ENCODE assay signal across 22 mouse cellular contexts in the genomic region with DNA sequence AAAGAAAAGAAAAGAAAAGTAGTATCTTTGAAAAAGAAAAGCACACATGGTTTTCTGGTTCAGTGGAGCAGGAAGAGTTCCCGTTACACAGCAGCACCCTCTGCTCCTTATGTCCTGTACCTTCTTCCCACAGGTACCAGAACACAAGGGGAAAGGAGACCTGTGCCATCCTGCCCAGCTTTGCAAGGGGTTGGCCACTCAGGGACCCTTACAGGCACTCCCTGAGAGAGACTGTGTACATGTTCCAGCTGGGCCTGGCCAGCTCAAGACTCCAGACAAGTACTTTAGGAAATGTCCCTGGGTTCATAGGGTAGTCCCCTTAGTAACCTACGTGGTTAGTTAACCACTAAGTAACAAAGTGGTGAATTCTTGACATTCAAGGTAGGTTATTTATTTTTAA.
DNase-seq lines count a peak whose midpoint lies in the region; ATAC-seq lines count a peak whose summit lies in the region.
"Had no signal": no experiment of that assay in that cellular context is flagged by ENCODE, and none has a peak within 500 bp of the region (broad histone marks: within the 10 kb centered on the region; RNA-seq: fewer than 3 reads in every experiment).

No protein-coding gene starts in this region.

- no peak overlapping the region for H3K27ac ChIP-seq in midbrain, embryonic 11.5 days (ENCODE audit: low read depth, low read length)
- no peak overlapping the region for H3K27ac ChIP-seq in midbrain, embryonic 16.5 days (ENCODE audit: low read length)

- no peak overlapping the region for H3K4me3 ChIP-seq in midbrain, embryonic 11.5 days (ENCODE audit: low read depth, low read length)
- H3K4me3 ChIP-seq in midbrain, embryonic 16.5 days (ENCODE audit: low read depth, low read length) = no peak overlapping the region

- no peak overlapping the region for H3K4me2 ChIP-seq in midbrain, embryonic 11.5 days
- no peak overlapping the region for H3K4me2 ChIP-seq in midbrain, embryonic 16.5 days (ENCODE audit: low read length)

- H3K9ac ChIP-seq in midbrain, embryonic 11.5 days (ENCODE audit: low read length) = no peak overlapping the region
- no peak overlapping the region for H3K9ac ChIP-seq in midbrain, embryonic 16.5 days (ENCODE audit: low read depth, low read length)

- peak; percentile 74 for DNase-seq in heart, adult 11 months
- DNase-seq in heart, postnatal 36 days = no peak
- peak; percentile 72 for DNase-seq in midbrain, embryonic 11.5 days (ENCODE audit: low spot score, missing footprints)
- DNase-seq in A20 (ENCODE audit: low read depth, low spot score) = peak; percentile 30
- no peak for DNase-seq in left cerebral cortex, postnatal 25 days (ENCODE audit: low spot score in 2 of 2)
- DNase-seq: adrenal gland, adult 2 months; adrenal gland, adult 8-10 months; adrenal gland, postnatal 10 days; adrenal gland, postnatal 14 days; adrenal gland, postnatal 25 days; adrenal gland, postnatal 36 days; B cell, adult 2 months; cerebellum, adult 11 months; cerebellum, adult 11-12 months; cerebellum, adult 18-20 months; cerebellum, adult 2 months had no signal

- H3K36me3 ChIP-seq in midbrain, embryonic 11.5 days (ENCODE audit: control insufficient read depth, insufficient read depth, low read length) = no peaks in the 10 kb centered on the region; the same call in 1 of the 2 replicates
- H3K36me3 ChIP-seq in midbrain, embryonic 16.5 days (ENCODE audit: control insufficient read depth, insufficient read depth, low read length) = no peaks in the 10 kb centered on the region

- no peaks in the 10 kb centered on the region for H3K9me3 ChIP-seq in midbrain, embryonic 11.5 days (ENCODE audit: control insufficient read depth, low read length)
- H3K9me3 ChIP-seq in midbrain, embryonic 16.5 days (replicated peaks; ENCODE audit: control insufficient read depth, low read length, poor library complexity, severe bottlenecking) = peaks cover 2% of the 10 kb centered on the region; the same call in 1 of the 2 replicates
- H3K9me3 ChIP-seq: G1E had no signal

- WGBS in midbrain, embryonic 11.5 days = 81% methylated on average over 2 of the region's 2 CpGs
- 78% methylated on average over 2 of the region's 2 CpGs for WGBS in midbrain, embryonic 16.5 days

- no peak for ATAC-seq in midbrain, embryonic 11.5 days (ENCODE audit: low FRiP score)
- ATAC-seq in midbrain, embryonic 16.5 days = no peak
- ATAC-seq: activated CD4-positive, CD25-positive, alpha-beta regulatory T cell, adult 4 months; CD4-positive, CD25-positive, alpha-beta regulatory T cell, adult 4 months; Patski had no signal

- H3K27me3 ChIP-seq in midbrain, embryonic 11.5 days (ENCODE audit: control insufficient read depth, insufficient read depth, low read length) = no peaks in the 10 kb centered on the region
- no peaks in the 10 kb centered on the region for H3K27me3 ChIP-seq in midbrain, embryonic 16.5 days (ENCODE audit: control insufficient read depth, insufficient read depth, low read depth, low read length)
- H3K27me3 ChIP-seq: CH12.LX, Patski had no signal

- intact Hi-C loops in heart, postnatal 36 days (cut with DNase I) = no loop called here
- intact Hi-C loops in left cerebral cortex, postnatal 25 days (cut with DNase I) = no loop called here

- H3K4me1 ChIP-seq in midbrain, embryonic 11.5 days (ENCODE audit: control insufficient read depth, insufficient read depth, low read length) = no peaks in the 10 kb centered on the region
- no peaks in the 10 kb centered on the region for H3K4me1 ChIP-seq in midbrain, embryonic 16.5 days (ENCODE audit: control insufficient read depth, insufficient read depth, low read length)

Comparison
In these comparisons a context has a peak if more than half of its experiments do, and no peak if none do; other contexts are left out.
1. DNase-seq: peak in heart, adult 11 months (single experiment), midbrain, embryonic 11.5 days (single experiment) and A20 (single experiment); none in heart, postnatal 36 days (0 of 2) and left cerebral cortex, postnatal 25 days (0 of 2).